Mouse (Mus musculus): ENCODE data around the gene Dnajc11. TPM values are rescaled to one million over a fixed set of nuclear protein-coding genes. Genes with fewer than 3 reads are reported as not detected.

Gene Dnajc11
- polyA plus RNA-seq, 1 experiment from 2014 or later: 63.8 TPM

- H3K27ac ChIP-seq (ENCODE audit: low read length): no peak overlapping the region
- no peak overlapping the region for H3K4me2 ChIP-seq (ENCODE audit: low read depth, low read length)
- no peaks in the 10 kb centered on the region for H3K9me3 ChIP-seq (replicated peaks; ENCODE audit: control insufficient read depth, low read length)
- H3K36me3 ChIP-seq (ENCODE audit: control insufficient read depth, insufficient read depth): peaks cover 20% of the 10 kb centered on the region
- no peak for ATAC-seq (replicated peaks; ENCODE audit: extremely low read depth, insufficient read depth, low FRiP score)
- no peak overlapping the region for H3K4me3 ChIP-seq (ENCODE audit: low read length)
- H3K4me1 ChIP-seq (ENCODE audit: control insufficient read depth, insufficient read depth, low read length): no peaks in the 10 kb centered on the region
- H3K9ac ChIP-seq (ENCODE audit: low read length): no peak overlapping the region
- no peaks in the 10 kb centered on the region for H3K27me3 ChIP-seq (ENCODE audit: control insufficient read depth, insufficient read depth, low read length)
- whole genome bisulfite sequencing: 68% methylated on average over 10 of the region's 10 CpGs
Measured at GRCm38 (mm10) chr4:151972221-151972967, 38.9 kb downstream of the Dnajc11 start.

GRCm38 (mm10) chr4:151975441-151975840, 42.0 kb downstream of the Dnajc11 start:
- no peaks in the 10 kb centered on the region for H3K4me1 ChIP-seq (ENCODE audit: control insufficient read depth, insufficient read depth, low read length)
- H3K9me3 ChIP-seq (replicated peaks; ENCODE audit: control insufficient read depth, low read length): no peaks in the 10 kb centered on the region
- H3K9ac ChIP-seq (ENCODE audit: low read length): no peak overlapping the region
- no peaks in the 10 kb centered on the region for H3K27me3 ChIP-seq (ENCODE audit: control insufficient read depth, insufficient read depth, low read length)
- no peak for ATAC-seq (replicated peaks; ENCODE audit: extremely low read depth, insufficient read depth, low FRiP score)
- WGBS: 93% methylated on average over 3 of the region's 3 CpGs
- H3K4me3 ChIP-seq (ENCODE audit: low read length): no peak overlapping the region
- H3K36me3 ChIP-seq (ENCODE audit: control insufficient read depth, insufficient read depth): peaks cover 26% of the 10 kb centered on the region
- H3K4me2 ChIP-seq (ENCODE audit: low read depth, low read length): no peak overlapping the region
- H3K27ac ChIP-seq (ENCODE audit: low read length): no peak overlapping the region

GRCm38 (mm10) chr4:151977748-151978147, 44.3 kb downstream of the Dnajc11 start:
- WGBS: 38% methylated on average over 10 of the region's 10 CpGs

GRCm38 (mm10) chr4:151980699-151981098, 47.2 kb downstream of the Dnajc11 start:
- Histone ChIP-seq H3K4me3 (ENCODE audit: low read length) (no peak overlapping the region), H3K4me1 (ENCODE audit: control insufficient read depth, insufficient read depth, low read length) (peaks cover 3% of the 10 kb centered on the region; the same call in 1 of the 2 replicates), H3K4me2 (ENCODE audit: low read depth, low read length) (no peak overlapping the region), H3K9me3 (replicated peaks; ENCODE audit: control insufficient read depth, low read length) (no peaks in the 10 kb centered on the region), H3K9ac (ENCODE audit: low read length) (no peak overlapping the region), H3K27me3 (ENCODE audit: control insufficient read depth, insufficient read depth, low read length) (no peaks in the 10 kb centered on the region), H3K36me3 (ENCODE audit: control insufficient read depth, insufficient read depth) (peaks cover 16% of the 10 kb centered on the region), H3K27ac (ENCODE audit: low read length) (no peak overlapping the region)
- no peak for ATAC-seq (replicated peaks; ENCODE audit: extremely low read depth, insufficient read depth, low FRiP score)
- WGBS: 70% methylated on average over 8 of the region's 8 CpGs

More at GRCm38 (mm10) chr4:151977748-151978147, 44.3 kb downstream of the Dnajc11 start:
- H3K4me3 ChIP-seq (ENCODE audit: low read length): no peak overlapping the region
- H3K4me2 ChIP-seq (ENCODE audit: low read depth, low read length): no peak overlapping the region
- no peak for ATAC-seq (replicated peaks; ENCODE audit: extremely low read depth, insufficient read depth, low FRiP score)
- peaks cover 26% of the 10 kb centered on the region for H3K36me3 ChIP-seq (ENCODE audit: control insufficient read depth, insufficient read depth)
- no peaks in the 10 kb centered on the region for H3K9me3 ChIP-seq (replicated peaks; ENCODE audit: control insufficient read depth, low read length)
- no peaks in the 10 kb centered on the region for H3K27me3 ChIP-seq (ENCODE audit: control insufficient read depth, insufficient read depth, low read length)
- H3K4me1 ChIP-seq (ENCODE audit: control insufficient read depth, insufficient read depth, low read length): no peaks in the 10 kb centered on the region
- H3K27ac ChIP-seq (ENCODE audit: low read length): no peak overlapping the region
- H3K9ac ChIP-seq (ENCODE audit: low read length): no peak overlapping the region

GRCm38 (mm10) chr4:151981363-151981762, 47.9 kb downstream of the Dnajc11 start:
- Histone ChIP-seq H3K9me3 (replicated peaks; ENCODE audit: control insufficient read depth, low read length) (no peaks in the 10 kb centered on the region), H3K4me1 (ENCODE audit: control insufficient read depth, insufficient read depth, low read length) (peaks cover 3% of the 10 kb centered on the region; the same call in 1 of the 2 replicates), H3K27ac (ENCODE audit: low read length) (no peak overlapping the region), H3K4me3 (ENCODE audit: low read length) (no peak overlapping the region), H3K36me3 (ENCODE audit: control insufficient read depth, insufficient read depth) (peaks cover 16% of the 10 kb centered on the region), H3K9ac (ENCODE audit: low read length) (no peak overlapping the region), H3K4me2 (ENCODE audit: low read depth, low read length) (no peak overlapping the region), H3K27me3 (ENCODE audit: control insufficient read depth, insufficient read depth, low read length) (no peaks in the 10 kb centered on the region)
- 11% methylated on average over 5 of the region's 5 CpGs for WGBS
- peak; percentile 65 for ATAC-seq (replicated peaks; ENCODE audit: extremely low read depth, insufficient read depth, low FRiP score)

GRCm38 (mm10) chr4:151983043-151983442, 49.6 kb downstream of the Dnajc11 start:
- H3K4me1 ChIP-seq (ENCODE audit: control insufficient read depth, insufficient read depth, low read length): peaks cover 14% of the 10 kb centered on the region
- H3K27ac ChIP-seq (ENCODE audit: low read length): no peak overlapping the region
- H3K36me3 ChIP-seq (ENCODE audit: control insufficient read depth, insufficient read depth): peaks cover 12% of the 10 kb centered on the region; the same call in 1 of the 2 replicates
- WGBS: 59% methylated on average over 17 of the region's 17 CpGs
- H3K9ac ChIP-seq (ENCODE audit: low read length): no peak overlapping the region
- no peak overlapping the region for H3K4me3 ChIP-seq (ENCODE audit: low read length)
- H3K9me3 ChIP-seq (replicated peaks; ENCODE audit: control insufficient read depth, low read length): no peaks in the 10 kb centered on the region
- no peaks in the 10 kb centered on the region for H3K27me3 ChIP-seq (ENCODE audit: control insufficient read depth, insufficient read depth, low read length)
- ATAC-seq (replicated peaks; ENCODE audit: extremely low read depth, insufficient read depth, low FRiP score): no peak
- H3K4me2 ChIP-seq (ENCODE audit: low read depth, low read length): no peak overlapping the region

- H3K36me3 ChIP-seq (ENCODE audit: control insufficient read depth, insufficient read depth): peaks cover 12% of the 10 kb centered on the region; the same call in 1 of the 2 replicates
- no peak overlapping the region for H3K4me3 ChIP-seq (ENCODE audit: low read length)
- H3K9ac ChIP-seq (ENCODE audit: low read length): peak overlapping the region; percentile 6; the same call in 1 of the 2 replicates
- H3K9me3 ChIP-seq (replicated peaks; ENCODE audit: control insufficient read depth, low read length): no peaks in the 10 kb centered on the region
- no peak for ATAC-seq (replicated peaks; ENCODE audit: extremely low read depth, insufficient read depth, low FRiP score)
- WGBS: 41% methylated on average over 8 of the region's 9 CpGs
- H3K4me2 ChIP-seq (ENCODE audit: low read depth, low read length): no peak overlapping the region
- no peak overlapping the region for H3K27ac ChIP-seq (ENCODE audit: low read length)
- no peaks in the 10 kb centered on the region for H3K27me3 ChIP-seq (ENCODE audit: control insufficient read depth, insufficient read depth, low read length)
- peaks cover 15% of the 10 kb centered on the region for H3K4me1 ChIP-seq (ENCODE audit: control insufficient read depth, insufficient read depth, low read length)
Measured at GRCm38 (mm10) chr4:151983560-151983959, 50.1 kb downstream of the Dnajc11 start.

- WGBS: 40% methylated on average over 10 of the region's 10 CpGs
Measured at GRCm38 (mm10) chr4:151985886-151986285, 52.4 kb downstream of the Dnajc11 start.

GRCm38 (mm10) chr4:151986650-151987049, 53.2 kb downstream of the Dnajc11 start:
- no peak for ATAC-seq (replicated peaks; ENCODE audit: extremely low read depth, insufficient read depth, low FRiP score)
- Histone ChIP-seq H3K36me3 (ENCODE audit: control insufficient read depth, insufficient read depth) (peaks cover 12% of the 10 kb centered on the region), H3K27me3 (ENCODE audit: control insufficient read depth, insufficient read depth, low read length) (no peaks in the 10 kb centered on the region), H3K9me3 (replicated peaks; ENCODE audit: control insufficient read depth, low read length) (no peaks in the 10 kb centered on the region), H3K27ac (ENCODE audit: low read length) (no peak overlapping the region), H3K4me2 (ENCODE audit: low read depth, low read length) (no peak overlapping the region), H3K4me3 (ENCODE audit: low read length) (no peak overlapping the region), H3K9ac (ENCODE audit: low read length) (no peak overlapping the region), H3K4me1 (ENCODE audit: control insufficient read depth, insufficient read depth, low read length) (peaks cover 19% of the 10 kb centered on the region)
- WGBS: 61% methylated on average over 8 of the region's 8 CpGs

More at GRCm38 (mm10) chr4:151985886-151986285, 52.4 kb downstream of the Dnajc11 start:
- no peak overlapping the region for H3K4me2 ChIP-seq (ENCODE audit: low read depth, low read length)
- ATAC-seq (replicated peaks; ENCODE audit: extremely low read depth, insufficient read depth, low FRiP score): no peak
- no peaks in the 10 kb centered on the region for H3K27me3 ChIP-seq (ENCODE audit: control insufficient read depth, insufficient read depth, low read length)
- H3K27ac ChIP-seq (ENCODE audit: low read length): no peak overlapping the region
- peaks cover 19% of the 10 kb centered on the region for H3K4me1 ChIP-seq (ENCODE audit: control insufficient read depth, insufficient read depth, low read length)
- H3K9ac ChIP-seq (ENCODE audit: low read length): no peak overlapping the region
- H3K36me3 ChIP-seq (ENCODE audit: control insufficient read depth, insufficient read depth): peaks cover 10% of the 10 kb centered on the region
- H3K9me3 ChIP-seq (replicated peaks; ENCODE audit: control insufficient read depth, low read length): no peaks in the 10 kb centered on the region
- no peak overlapping the region for H3K4me3 ChIP-seq (ENCODE audit: low read length)

Measured in heart, embryonic 16.5 days (tissue).